Mouse (Mus musculus) lung, adult 10 weeks (tissue): ENCODE data around the gene Tecrl. TPM values are rescaled to one million over a fixed set of nuclear protein-coding genes. Genes with fewer than 3 reads are reported as not detected.

ENCODE experiments used
- polyA plus RNA-seq: library from polyadenylated mRNA; stranded (reverse); fragments of 350-450 nt; fragmentation: Illumina TruSeq; extraction: RNeasy Lipid Tissue Mini Kit (QIAGEN cat#74804); gene quantifications from one replicate; pipeline ENCODE4 v1.2.3, GENCODE M21; 2014; ENCODE audit warnings: low read depth, low replicate concordance; ENCODE audit not compliant: insufficient read depth

Gene Tecrl
- 1.2 TPM for polyA plus RNA-seq

DNA sequence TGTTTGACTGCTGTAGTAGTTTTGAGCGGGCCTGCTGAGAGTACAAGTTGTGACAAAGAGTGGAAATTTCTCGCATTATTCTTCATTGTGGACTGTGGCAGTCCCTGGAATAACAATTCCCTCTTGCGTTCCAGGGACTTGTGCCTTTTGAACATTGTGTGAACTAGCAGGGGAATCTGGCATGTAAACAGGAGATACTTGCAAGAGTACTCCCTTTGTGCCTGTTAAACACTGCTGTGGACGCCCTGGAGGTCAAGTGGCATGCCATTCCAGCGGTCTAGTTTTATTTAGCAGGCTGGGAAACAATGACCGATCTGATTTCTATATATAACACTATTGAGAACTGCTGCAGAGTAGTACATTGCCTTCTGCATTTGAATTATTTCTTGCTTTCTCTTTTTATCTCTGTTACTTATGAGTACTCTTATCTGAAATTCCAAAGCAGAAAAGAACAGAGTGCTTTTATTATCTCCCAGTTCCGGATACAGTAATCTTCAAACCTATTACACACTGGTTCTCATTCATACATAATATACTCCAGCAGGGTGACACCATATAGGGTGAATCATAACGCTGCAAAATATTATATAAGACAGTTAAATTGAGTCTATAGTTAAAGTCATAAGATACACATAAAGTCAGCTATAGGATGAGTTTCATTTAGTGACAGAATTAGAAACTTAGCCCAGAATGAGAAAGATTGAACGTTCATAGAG, at the start of gene Tecrl:
TSS of gene Tecrl (minus strand) at position 350 of the 716 bp plus-strand sequence.

